Mouse (Mus musculus) mouse trophoblast stem cell (cell line): ENCODE measurements at regions not wholly inside any gene's neighbourhood (a gene's known extent, or its start where the extent isn't known, plus 50 kb on each side); places are given as distances from the start of the nearest gene placed in this dataset.

Source experiments
- in situ Hi-C, 2 experiments: fragments of 300-500 bp; cut with MseI, MboI; formaldehyde crosslinking; loops; 2 replicates in 1 of 2; 3 replicates in 1 of 2; pipeline ENCODE4 v1.15.1; 2025

DNA sequence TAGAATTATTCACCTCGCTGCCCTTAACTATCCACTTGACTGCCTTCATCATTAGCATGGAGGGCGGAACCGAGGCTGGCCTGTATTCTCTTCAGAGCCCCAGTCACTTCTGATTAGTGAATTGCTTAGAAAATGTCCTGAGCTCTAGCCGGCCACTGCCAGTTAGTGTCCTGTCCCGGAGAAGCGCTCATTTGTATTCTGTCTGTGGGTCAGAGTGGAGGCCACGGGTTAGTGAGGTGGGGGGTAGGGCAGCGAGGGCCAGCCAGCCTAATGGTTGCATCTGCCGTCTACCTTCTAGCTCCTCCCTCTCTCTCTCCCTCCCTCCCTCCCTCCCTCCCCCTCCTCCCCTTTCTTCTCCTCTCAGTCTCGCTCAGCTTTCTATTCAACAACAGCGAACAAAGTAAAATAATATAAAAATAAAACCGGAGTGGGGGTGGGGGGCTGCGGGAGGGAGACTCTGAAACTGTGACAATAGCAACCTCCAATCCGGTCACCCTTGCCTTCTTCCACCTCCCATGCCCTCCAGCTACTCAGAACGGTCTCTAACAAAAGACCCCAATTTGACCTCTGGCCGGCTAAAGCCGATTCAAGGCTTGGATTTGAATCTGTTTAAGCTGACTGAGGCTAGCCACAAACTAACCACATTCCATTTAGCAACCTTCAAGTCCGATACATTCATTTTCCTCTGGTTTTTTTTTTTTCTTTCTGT, 155.6 kb upstream of the Klf3 start:
- in situ Hi-C loops = no loop called here

DNA sequence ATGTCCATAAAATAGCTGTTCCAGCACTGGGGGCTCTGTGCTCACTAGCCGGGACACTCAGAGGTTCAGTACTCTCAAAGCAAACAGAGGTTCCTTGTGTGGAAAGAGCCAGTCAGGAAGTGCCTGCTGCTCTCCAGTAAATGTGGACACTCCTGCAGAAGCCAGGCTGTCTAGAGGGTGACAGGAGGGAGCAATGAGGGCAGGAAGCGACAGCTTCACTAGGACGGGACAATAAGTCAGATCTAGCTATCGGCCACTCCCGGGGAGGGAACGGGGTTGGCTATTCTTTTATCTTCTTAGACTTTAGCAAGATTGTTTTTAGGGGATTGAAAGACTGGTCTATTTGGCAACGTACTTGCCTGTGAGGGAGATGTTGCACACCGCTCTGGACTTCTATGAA, 154.7 kb upstream of the Klf3 start:
- in situ Hi-C loops = no loop called here

DNA sequence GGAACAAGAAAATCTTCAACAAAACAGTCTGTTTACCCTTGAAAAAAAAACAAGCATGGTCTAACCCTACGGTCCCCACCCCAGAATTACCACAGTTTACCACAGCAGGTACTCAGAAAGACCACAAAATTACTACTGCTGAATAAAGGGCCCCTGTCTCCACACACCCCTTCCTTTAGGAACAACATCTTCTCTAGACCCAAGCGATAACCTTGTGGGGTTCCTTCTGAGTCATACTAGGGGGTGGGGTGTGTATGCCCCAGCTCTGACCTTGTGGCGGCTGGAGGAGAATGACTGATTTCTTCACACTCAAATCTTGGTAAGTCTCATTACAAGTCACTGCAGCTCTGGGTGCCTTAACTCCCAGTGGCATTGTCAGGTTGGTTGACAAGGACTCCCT, 151.8 kb upstream of the Klf3 start:
- in situ Hi-C loops = no loop called here

DNA sequence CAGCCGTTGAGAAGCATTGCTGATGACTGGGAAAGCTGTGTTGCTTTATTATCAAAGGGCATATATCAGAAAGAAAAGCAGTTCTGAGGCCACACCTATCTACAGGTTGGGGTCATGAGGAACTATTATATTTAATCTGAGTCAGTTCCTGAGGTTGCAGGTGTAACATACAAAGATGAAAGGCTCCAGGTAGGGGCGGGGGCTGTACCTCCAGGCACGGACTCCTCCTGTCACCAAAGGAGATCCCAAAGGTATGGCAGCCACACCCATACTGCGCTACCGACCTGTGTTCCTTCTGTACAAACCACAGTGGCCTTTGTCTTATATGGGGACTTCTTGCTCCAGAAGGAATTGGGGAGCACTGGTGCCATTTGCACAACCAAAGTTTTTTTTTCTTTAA, 149.4 kb upstream of the Klf3 start:
- in situ Hi-C loops = no loop called here

DNA sequence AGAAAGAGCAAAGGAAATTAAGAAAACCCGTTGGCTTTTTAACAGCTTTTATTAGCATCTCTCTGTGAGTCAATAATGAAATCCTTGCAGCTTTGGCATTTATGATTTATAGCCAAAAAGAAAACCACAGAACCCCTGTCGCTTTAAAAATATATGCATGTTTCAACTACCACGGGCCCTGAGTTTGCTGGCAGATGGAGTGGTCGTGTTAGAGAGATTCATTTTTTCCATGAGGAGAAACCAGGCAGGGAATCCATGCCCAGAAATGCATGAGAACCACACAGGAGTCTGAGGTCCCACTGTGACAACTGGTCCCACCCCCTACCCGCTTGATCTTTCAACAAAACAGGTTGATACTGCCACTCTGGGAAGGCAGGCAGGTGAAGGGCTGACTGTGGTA, 147.9 kb upstream of the Klf3 start:
- in situ Hi-C loops = no loop called here

DNA sequence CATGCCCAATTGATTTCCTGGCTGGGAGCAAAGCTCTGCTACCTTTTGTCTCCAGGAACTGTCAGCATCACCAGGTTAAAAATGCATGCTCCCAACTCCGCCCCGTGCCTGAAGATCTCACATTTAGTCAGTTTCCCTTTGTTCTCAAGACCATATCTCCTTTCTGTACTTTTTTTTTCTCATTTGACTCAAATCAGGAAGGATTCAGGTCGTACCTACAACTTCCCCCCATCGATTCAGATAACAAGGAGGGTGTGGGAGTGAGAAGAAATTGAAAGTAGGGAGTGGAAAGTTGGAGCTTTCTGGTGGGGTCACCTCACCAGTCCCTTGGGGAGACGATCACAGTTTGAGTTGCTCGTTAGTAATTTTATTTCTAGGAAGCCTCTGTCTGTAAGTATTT, 141.2 kb upstream of the Klf3 start:
- in situ Hi-C loops = no loop called here

DNA sequence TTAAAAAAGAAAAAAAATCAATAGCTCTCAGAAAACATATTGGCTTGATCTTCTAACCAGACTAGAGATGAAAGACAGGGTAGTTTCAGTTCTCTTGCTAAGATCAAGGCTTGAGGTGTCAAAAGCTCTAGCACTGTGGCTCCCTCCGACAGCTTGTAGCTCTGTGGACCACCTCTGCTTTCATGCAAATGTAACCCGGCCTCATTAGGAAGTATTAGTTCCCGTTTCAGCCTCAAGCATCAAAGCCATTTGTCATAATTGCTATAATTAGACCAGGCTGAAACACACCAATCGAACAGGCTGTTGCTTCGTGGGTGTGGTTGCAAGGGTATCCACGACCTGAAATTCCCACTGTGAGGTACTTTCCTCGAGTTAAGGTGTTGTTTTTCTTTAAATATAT, 140.7 kb upstream of the Klf3 start:
- in situ Hi-C loops = no loop called here

DNA sequence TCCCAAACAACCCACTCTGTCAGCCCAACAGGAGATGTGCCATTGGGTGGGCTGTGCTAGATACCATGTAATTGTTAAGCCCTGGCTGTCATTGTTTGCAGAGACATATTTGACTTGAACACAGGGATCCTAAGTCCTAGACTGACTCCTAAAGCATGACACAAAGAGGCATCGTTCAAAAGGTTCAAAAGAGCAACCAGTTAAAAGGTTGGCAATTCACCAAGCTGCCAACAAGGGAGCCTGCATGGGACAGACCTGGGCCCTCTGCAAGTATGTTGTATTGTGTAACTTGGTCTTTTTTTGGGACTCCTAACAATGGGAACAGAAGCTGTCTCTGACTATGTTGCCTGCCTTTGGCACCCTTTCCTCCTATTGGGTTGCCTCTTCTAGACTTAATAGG, 139.4 kb upstream of the Klf3 start:
- in situ Hi-C loops = no loop called here

DNA sequence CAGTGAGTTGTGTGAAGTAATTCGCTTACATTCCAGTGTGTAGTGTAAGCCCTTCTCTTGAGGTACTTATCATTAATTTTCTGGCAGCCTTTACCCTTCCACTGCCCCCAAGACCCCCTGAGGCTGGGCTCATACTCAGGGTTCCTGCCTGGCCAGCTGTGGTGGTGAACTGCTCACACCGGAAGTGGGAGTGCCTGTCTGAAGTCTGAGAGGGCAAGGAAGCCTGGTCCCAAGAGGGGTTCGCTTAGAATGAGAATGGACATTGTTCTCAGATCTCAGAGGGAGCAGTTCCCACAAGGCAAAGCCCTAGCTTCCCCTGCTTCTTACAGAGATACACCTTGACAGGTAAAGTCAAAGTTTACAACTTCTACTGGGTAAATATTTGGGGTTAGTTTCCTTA, 138.1 kb upstream of the Klf3 start:
- in situ Hi-C loops = no loop called here

DNA sequence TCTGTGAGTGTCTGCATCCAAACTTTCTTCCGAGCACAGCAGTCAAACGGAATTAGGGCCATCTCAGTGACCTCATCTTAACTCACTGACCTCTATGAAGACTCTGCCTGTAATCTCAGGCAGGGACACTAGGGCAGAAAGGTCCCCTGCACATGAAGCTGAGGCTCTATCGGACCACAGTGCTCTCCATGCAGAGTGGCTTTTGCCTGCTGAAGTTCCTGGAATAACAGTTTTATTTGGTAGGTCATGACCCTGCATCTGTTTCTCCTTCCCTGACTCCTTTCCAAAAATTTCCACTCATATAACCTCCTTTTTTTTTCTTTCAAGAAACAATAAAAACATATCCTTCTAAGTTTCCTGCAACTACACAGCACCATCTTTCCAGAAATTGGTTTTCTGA, 136.9 kb upstream of the Klf3 start:
- in situ Hi-C loops = no loop called here

DNA sequence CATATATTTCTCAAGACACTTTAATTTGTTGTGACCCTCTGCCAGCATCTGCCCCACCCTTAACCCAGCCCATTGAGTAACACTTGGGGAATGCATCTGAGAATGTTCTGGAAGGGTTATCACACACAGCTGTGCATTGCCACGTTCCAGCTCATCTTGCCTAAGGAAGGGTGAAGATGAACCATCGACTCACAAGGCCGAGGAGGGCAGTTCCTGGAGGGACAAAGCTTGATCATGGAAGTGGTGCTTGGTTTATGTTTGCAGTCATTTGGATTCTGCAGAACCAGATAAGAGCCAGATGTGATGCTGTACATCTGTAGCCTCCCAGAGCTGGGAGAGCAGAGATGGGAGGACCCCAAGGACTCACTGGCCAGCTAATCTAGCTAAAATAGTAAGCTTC, 136.1 kb upstream of the Klf3 start:
- in situ Hi-C loops = no loop called here

DNA sequence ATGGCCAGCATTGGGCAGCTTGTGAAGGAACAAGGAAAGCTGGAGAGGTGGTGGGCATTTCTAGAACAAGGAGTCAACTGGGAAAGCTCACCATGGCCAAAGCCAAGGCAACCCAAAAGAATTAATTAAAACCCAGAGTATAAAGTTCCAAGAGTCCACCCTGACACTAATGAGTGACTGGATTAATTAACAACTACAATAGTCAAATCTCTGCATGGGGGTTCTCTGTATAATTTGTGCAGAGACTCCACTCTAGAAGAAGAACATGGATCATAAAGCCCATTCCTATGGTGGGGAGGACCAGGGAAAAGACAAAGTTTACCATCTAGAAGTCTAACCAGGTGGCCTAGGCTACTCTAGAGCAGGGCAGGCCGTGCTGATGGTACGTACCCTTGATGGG, 129.3 kb upstream of the Klf3 start:
- in situ Hi-C loops = no loop called here

DNA sequence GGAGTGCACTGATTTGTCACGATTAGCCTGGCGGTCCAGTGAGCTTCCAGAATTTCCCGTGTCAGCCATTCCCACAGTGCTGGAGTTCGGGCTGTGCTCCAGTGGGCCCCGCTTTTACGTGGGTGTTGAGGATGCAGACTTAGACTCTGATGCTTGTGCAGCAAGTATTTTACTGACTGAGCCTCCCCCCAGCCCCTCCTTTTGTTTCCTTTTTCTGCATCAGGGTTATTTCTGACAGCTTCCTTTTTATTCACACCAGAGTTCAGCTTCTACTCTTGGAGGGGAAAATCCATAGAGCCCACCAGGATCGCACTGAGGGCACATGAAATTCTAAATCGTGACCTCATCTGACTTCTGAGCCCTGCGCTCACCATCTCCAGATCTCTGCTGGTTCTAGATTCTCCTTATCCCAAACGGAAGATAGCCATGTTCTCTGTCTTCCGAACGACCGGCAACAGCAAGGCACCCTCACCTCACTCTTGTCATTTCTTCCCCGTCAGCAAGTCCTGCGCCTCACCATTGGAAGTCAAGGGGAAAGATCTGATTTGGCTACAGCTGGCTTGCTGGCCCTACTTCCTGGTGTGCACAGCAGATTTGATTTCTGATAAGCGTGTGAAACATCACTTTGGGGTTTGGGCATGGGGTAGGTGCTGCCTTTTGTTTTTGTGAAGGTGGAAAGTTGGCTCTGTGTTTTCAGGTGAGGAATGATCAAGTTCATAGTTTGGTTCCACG, 126.8 kb upstream of the Klf3 start:
- in situ Hi-C loops = no loop called here

DNA sequence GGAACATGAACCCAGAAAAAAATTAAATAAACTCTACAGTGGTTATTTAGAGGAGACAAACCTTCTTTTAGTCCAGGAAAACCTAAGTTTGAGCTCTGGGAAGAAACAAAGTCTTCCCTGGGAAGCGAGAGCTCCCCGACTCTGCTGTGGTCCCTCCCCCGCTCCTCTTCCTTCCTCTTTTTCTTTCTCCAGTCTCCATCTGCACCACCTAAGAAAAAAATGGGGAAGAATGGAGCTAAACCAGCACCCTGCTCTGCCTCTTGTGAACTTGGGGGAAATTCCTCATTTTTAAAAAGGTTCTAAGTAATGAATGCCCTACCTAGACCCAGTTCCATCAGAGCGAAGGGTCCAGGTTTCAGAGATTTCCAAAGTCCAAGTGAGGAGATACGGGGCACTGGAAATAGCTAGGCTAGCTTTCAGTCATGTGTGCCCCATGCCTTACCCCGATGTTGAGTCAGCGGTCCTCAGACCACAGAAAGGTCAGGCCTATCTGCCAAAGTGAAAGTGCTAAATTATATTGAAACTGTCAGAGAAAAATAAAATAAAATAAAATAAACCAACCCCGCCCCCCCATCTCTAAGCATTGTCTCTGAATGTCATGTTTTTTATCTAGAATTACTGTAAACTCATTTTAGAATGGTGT, 126.1 kb upstream of the Klf3 start:
- in situ Hi-C loops = no loop called here

DNA sequence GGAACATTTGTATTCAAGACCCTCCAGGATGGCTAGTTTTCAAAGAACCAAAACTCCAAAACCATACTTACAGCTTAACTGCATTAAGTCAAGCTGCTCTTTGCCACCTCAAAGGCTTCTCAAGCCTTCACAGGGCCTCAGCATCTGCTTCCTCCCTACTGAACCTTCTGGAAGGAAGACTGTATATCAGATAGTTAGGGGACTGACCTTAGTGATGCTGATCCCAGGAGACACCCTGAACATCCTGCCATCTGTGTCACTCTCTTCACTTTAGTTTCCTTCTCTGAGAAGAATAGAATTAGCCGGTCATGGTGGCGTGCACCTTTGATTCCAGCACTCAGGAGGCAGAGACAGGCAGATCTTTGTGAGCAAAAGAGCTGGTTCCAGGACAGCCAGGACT, 124.5 kb upstream of the Klf3 start:
- in situ Hi-C loops = no loop called here

DNA sequence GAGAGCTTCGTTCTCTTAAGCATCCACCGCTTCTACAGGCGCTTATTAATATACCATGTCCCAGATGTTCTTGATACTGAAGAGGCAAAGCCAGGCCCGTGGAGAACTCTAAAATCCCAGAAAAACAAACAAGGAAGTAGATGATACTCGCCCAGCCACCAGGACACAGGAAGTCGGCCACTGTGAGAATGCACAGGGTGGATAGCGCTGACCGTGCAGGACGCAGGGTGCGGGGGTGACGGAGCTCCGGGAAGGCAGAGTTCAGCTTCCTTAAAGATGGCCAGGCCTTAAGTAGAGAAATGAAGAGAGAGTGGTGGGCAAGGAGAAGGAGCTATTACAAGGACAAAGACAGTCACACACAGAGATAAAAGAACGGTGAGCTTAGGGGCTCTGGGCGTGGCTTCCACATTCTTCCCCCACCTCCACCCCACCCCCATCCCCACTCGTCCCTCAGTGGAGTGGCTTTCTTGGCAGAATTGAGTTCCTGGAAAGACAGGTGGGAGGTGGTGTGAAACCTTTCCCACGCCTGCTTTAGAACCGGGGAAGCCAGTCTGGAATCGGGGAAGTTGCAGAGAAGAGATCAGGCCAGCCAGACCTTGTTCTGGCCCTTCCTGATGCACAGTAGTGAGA, 123.1 kb upstream of the Klf3 start:
- in situ Hi-C loops = no loop called here

DNA sequence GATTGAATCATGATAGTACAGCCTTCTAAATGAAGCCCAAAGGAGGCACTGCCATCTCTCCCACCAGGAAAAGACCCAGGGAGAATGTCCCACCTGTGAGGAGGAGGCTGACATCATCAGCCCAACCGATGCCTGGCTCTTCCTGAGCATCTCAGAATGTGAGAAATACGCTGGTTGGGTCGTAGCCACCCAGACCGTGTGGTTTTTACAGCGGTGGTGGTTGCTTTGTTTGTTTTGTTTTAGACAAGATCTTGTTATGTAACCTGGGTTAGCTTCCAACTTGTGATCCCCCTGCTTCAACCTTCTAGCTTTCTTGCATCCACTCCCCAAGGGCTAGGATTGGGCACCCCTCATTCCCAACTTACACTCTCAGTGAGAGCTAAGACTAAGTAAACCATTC, 122.0 kb upstream of the Klf3 start:
- in situ Hi-C loops = no loop called here

DNA sequence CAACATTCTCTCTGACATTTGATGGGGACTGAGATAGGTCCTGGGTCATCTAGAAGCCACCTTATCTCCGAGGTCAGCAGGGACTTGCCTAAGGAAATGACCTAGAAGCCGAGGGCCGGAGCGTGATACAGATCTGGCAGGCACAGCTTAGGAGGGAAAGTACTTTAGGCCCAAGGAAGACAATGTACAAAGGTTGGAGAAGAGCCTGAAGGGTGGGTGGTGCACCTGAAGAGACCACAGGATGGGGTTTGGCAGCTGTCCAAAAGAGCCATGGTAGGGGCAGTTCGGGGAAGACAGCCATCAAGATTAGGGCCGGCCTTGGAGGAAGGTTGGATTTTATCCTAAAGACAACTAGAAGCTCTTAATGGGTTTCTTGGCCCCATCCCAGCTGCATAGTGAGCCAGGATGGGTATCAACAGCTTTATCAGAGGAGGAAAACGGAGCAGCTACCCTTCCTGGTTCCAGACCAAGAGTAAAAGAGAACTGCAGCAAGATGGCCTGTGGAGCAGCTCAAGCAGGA, 120.8 kb upstream of the Klf3 start:
- in situ Hi-C loops = no loop called here

DNA sequence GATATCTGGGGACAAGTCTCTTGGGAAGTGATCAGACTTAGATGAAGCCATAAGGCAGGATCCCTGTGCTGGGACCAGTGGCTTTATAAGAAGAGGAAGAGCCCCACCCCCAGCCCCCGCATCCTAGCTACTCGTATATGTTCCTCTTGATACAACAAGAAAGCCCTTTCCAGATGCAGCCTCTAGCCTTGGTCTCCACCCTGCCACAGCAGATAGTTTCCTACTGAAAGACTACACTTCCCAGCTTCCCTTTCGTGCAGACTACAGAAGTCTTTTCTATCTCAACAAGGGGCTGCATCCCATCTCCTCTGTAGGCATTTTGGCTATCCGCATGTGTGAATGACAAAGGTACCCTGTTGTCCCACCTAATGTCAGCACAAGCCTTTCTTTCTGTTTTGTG, 119.8 kb upstream of the Klf3 start:
- in situ Hi-C loops = no loop called here

DNA sequence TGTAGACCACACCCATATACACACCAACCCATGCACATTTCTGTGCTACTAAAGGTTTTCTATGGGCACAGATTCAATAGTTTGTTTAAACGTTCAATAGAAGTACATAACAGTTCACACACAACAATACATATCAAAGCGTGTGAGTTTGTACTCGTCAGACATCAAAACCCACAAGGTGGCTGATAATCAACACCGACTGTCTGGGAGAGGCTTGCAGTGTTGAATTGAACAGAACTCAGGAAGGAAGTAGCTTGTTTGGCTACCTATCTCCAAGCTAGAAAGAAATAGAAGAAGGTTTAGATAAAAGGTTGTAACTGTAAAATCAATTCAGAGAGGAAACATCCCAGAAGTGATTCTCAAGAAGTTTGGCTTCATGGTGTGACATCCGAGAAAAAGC, 118.9 kb upstream of the Klf3 start:
- in situ Hi-C loops = no loop called here

DNA sequence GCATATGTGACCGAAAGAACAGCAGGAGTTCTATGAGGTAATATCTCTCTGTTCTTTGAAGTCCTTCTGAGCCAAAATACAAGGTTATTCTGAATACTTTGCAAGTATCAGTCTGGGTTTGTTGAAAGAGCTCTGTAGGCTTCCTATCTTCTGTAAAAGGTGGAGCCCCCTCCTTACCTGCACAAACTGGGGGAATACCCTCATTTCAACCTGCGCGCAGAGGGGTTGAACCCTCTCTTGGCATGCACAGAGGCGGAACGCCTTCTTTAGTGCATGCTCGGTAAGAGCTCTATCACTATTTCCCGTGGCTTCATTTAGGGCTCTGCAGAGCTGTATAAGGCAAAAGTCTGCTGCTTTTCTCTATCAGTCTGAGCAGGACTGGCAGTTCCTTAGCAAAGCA, 113.0 kb upstream of the Klf3 start:
- in situ Hi-C loops = no loop called here

DNA sequence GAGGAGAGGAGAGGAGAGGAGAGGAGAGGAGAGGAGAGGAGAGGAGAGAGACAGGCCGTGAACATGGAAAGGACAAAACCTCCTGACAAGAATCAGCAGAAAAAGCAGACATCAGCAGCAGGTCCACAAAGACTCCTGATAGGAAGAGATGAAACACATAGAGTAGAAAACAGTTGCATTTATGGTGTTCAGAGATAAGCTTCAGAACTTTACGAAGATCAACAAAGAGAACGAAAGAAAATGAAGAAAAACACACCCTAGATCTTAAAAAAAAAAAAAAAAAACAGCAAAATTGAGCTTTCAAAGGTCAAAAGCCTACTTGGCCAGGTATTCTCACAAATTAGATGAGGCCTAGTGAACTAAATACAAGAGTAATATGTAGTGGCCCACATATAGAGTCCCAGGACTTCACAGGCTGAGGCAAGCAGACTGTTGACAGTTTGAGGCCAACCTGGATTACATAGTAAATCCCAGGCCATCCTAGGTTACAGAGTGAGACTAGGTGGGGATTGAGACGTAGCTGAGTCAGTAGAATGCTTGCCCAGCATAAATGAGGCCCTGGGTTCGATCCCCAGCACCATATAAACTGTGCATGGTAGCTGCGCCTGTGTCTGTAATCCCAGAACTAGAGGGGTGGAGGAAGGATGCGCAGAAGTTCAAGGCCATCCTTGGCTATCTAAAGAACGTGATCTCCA, 111.6 kb upstream of the Klf3 start:
- in situ Hi-C loops = no loop called here
